Comparison of ENCODE assay signal across 32 mouse cellular contexts in genomic region chr13:97625391-97625790, GRCm38 (mm10).
"Had no signal": no experiment of that assay in that cellular context is flagged by ENCODE, and none has a peak within 500 bp of the region (broad histone marks: within the 10 kb centered on the region; RNA-seq: fewer than 3 reads in every experiment).

No protein-coding gene starts in this region.

- ATAC-seq: liver, embryonic 12.5 days; liver, postnatal 0 days; lung, postnatal 0 days; midbrain, embryonic 13.5 days; midbrain, embryonic 15.5 days; midbrain, embryonic 16.5 days had no signal

- H3K9me3 ChIP-seq: limb, embryonic 10.5 days; limb, embryonic 12.5 days; limb, embryonic 13.5 days; limb, embryonic 15.5 days; liver, embryonic 12.5 days; liver, embryonic 13.5 days; liver, embryonic 15.5 days; lung, embryonic 15.5 days; midbrain, embryonic 10.5 days; midbrain, embryonic 12.5 days; midbrain, embryonic 13.5 days; midbrain, embryonic 15.5 days; neural tube, embryonic 12.5 days had no signal

- H3K4me3 ChIP-seq: limb, embryonic 10.5 days; limb, embryonic 12.5 days; limb, embryonic 13.5 days; limb, embryonic 15.5 days; liver, embryonic 12.5 days; liver, embryonic 13.5 days; liver, embryonic 15.5 days; lung, embryonic 15.5 days; megakaryocyte, embryonic 14.5 days; midbrain, embryonic 10.5 days; midbrain, embryonic 12.5 days; midbrain, embryonic 13.5 days; midbrain, embryonic 15.5 days; myocyte; neural tube, embryonic 12.5 days had no signal

- H3K27me3 ChIP-seq: limb, embryonic 12.5 days; limb, embryonic 13.5 days; limb, embryonic 15.5 days; liver, embryonic 13.5 days; liver, embryonic 15.5 days; lung, embryonic 15.5 days; midbrain, embryonic 12.5 days; midbrain, embryonic 13.5 days; midbrain, embryonic 15.5 days; neural tube, embryonic 12.5 days had no signal

- H3K9ac ChIP-seq: limb, embryonic 12.5 days; limb, embryonic 13.5 days; limb, embryonic 15.5 days; liver, embryonic 12.5 days; liver, embryonic 13.5 days; liver, embryonic 14.5 days; liver, embryonic 15.5 days; liver, postnatal 0 days; lung, embryonic 14.5 days; lung, embryonic 15.5 days; midbrain, embryonic 12.5 days; midbrain, embryonic 13.5 days; midbrain, embryonic 15.5 days; neural tube, embryonic 12.5 days had no signal

- DNase-seq: left cerebral cortex, postnatal 4 days; liver; liver, embryonic 13.5 days; liver, postnatal 0 days; lung, adult 18-20 months; lung, adult 2 months; lung, embryonic 14.5 days; lung, postnatal 10 days; lung, postnatal 14 days; lung, postnatal 36 days; lung, postnatal 4 days; midbrain, embryonic 14.5 days had no signal

- H3K27ac ChIP-seq: limb, embryonic 10.5 days; limb, embryonic 12.5 days; limb, embryonic 13.5 days; limb, embryonic 15.5 days; liver, embryonic 12.5 days; liver, embryonic 13.5 days; liver, embryonic 14.5 days; liver, embryonic 15.5 days; lung, embryonic 15.5 days; macrophage; midbrain, embryonic 10.5 days; midbrain, embryonic 12.5 days; midbrain, embryonic 13.5 days; midbrain, embryonic 15.5 days; neural tube, embryonic 12.5 days had no signal

- H3K36me3 ChIP-seq: limb, embryonic 10.5 days; limb, embryonic 12.5 days; limb, embryonic 13.5 days; limb, embryonic 15.5 days; liver, embryonic 12.5 days; liver, embryonic 13.5 days; liver, embryonic 15.5 days; lung, embryonic 15.5 days; midbrain, embryonic 10.5 days; midbrain, embryonic 12.5 days; midbrain, embryonic 13.5 days; midbrain, embryonic 15.5 days; neural tube, embryonic 12.5 days had no signal

- H3K4me1 ChIP-seq: limb, embryonic 10.5 days; limb, embryonic 12.5 days; liver, embryonic 12.5 days; liver, embryonic 13.5 days; liver, embryonic 15.5 days; megakaryocyte, embryonic 14.5 days; midbrain, embryonic 10.5 days; midbrain, embryonic 12.5 days; midbrain, embryonic 13.5 days; midbrain, embryonic 15.5 days; neural tube, embryonic 12.5 days had no signal

- H3K4me2 ChIP-seq: limb, embryonic 12.5 days; limb, embryonic 13.5 days; limb, embryonic 15.5 days; liver, embryonic 11.5 days; liver, embryonic 12.5 days; liver, embryonic 13.5 days; liver, embryonic 15.5 days; lung, embryonic 14.5 days; lung, embryonic 15.5 days; midbrain, embryonic 11.5 days; midbrain, embryonic 12.5 days; midbrain, embryonic 13.5 days; midbrain, embryonic 15.5 days; neural tube, embryonic 12.5 days had no signal
